Mouse (Mus musculus): Measurements from ENCODE around the gene Arhgap8.
A peak's percentile ranks its signal among the peaks of the same experiment; 100 is the strongest.

The Arhgap8 gene

DNA sequence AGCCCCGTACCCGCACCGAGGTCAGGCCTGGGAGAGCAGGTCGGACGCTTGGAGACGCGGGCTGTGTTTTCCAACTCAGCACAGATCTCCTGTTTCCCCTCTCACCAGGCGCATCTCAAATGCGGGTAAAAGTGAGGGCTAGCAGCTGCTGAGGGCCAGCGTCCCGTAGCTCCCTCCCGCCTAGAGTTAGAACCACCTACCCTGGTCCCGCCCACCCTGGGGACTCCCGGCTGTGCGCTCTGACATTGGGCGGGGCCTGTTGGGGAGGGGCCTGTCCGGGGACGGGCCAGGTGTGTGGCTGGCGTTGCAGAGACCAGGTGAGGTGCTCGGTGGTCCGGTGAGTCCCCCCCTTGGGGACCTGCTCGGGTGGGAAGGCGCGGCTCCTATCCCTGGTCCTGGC is at the start of gene Arhgap8:
Gene Arhgap8 (plus strand): TSS at position 262 of the 400 bp plus-strand sequence.
- peak; percentile 61 to 64 for DNase-seq (ENCODE audit: low spot score in 2 of 2)

DNA sequence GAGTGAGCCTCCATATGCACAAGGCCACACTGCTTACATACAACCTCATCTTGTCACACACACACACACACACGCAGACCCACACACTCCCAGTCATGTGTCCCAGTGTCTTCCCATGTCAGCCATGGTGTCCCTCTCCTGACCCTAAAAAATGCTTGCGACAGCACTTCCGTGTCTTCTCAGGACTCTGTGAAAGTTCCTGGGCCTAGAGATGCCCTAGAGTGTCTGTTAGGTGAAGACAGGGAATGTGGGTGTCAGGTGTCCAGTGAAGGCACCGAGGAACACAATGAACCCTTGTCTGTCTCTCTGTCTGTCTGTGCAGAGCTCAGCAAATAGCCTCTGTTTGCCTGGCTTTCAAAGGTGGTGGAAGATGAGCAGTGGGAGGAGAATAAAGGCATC is 49.2 kb upstream of the Arhgap8 start:
- DNase-seq (ENCODE audit: low spot score in 2 of 2), result no peak

DNA sequence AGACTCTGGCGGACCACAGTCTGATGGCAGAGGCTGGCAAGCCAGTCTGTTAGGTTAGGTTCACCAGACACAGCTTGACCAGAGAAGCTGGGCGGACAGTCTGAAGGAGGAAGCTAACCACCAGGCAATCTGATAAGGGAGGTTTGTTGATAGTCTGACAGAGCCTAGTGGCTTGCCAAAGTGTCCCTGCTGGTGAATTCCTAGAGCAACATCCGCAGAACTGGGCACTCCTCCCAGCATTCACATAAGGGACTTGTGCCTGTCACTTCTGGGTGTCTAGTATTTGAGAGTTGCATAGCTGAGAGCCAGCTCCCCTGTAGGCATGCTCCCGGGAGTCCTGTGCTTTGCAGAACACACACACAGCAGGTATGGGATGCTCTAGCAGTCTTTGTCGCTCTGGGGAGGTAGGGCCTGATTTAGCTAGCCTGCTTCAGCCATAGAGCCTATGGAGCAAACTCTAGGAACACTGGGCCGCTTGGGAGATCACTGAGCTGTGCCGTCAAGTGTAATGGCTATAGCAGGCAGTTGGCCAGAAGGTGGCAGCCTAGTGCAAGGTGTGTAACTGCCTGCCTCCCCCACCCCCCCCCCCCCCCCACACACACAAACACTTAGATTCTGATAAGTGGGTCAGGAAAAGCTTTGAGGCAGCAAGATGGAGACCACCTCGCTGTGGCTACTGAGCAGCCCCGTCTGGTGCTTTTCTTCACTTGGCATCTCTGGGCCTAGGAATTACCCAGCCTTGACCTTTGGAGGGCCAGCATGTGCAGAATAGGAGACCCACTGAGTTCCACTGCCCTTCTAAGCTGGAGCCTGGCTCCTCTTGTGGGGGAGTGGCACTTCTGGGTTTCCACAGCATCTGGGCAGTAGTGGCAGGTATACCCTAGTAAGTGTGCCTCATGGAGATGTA is 48.2 kb upstream of the Arhgap8 start:
- peak in 1 of 2 experiments; percentile 51 for DNase-seq (ENCODE audit: low spot score in 2 of 2)

DNA sequence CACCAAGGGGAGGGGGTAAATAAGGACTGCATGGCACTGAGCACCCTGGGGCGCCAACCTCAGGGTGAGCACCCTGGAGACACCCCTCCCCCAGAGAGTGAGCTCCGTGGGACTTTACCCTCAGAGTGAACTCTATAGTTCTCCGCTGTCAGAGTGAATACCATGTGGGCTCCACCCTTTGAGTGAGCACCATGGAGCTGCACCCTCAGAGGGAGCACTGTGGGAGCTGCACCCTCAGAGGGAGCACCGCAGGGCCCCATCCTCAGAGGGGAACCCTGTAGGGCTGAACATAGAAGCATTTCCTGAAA is 47.6 kb upstream of the Arhgap8 start:
- no peak for DNase-seq (ENCODE audit: low spot score in 2 of 2)

DNA sequence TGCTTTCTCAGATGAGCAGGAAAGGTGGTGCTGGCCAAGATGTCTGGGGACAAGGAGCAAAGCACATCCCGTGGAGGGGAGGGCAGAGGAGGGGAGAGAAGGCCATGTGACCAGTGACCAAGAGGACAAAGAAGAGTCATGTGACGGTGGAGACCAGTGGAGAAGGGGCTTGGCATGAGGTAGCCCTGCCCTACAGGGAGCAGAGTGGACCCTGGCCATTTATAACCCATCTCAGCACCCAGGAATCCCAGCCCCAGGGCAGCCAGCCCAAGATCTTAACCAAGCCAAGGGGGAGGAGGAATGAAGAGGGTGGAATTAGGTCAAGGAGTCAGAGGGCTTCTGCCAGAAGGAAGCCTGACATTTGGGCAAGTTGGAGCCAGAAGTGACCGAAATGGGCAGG is 47.2 kb upstream of the Arhgap8 start:
- peak in 1 of 2 experiments; percentile 48 for DNase-seq (ENCODE audit: low spot score in 2 of 2)

DNA sequence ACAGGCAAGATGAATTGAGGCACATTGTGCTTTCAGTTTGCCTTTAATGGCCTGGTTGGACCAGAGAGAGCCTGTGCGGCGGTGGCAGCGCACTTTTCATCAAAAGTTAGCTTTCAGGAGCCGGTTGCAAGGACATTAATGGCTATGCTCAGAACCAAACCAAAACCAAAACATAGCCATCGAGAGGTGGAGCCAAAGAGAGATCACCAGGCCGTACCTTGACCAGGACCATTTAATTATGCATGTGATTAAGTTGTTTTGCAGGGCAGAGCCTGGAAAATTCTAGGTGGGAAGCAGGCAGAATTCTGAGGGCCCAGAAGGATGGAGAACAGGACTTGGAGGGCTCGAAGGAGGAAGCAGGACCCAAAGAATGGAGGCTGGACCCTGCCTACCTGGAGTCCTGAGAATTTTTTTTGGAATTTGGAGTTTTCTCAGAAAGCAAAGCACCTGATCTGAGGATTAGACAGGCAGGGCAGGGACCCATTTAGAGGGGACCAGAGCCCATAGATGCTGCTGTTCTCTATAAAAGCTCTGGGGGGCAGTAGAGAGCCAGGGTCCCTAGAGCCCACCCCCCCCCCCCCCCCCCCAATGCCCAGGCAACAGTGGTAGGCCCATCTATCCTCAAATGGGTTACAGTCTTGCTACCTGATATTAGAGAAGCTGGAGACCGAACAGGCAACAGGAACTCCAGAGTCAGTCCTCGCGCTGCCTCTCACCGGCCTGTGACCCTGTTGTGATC is 45.4 kb upstream of the Arhgap8 start:
- DNase-seq (ENCODE audit: low spot score in 2 of 2), result no peak

DNA sequence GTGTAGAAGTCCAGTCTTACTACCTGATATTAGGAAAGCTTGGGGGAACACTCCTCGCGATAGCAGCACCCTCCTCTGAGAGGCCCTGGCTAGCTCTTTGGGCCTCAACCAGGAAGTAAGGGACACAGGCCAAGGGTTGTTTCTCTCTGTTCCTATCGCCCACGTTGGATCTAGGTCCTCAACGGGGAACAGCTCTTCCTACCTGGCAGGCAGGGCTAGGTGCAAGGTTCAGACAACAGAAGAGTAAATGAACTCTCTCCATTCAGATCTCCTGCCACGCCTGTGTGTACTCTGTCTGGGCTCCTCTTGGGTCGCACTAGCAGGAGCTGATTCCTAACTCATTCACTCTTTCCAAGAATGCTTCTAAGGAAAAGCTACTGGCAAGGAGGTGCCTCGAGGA is 44.5 kb upstream of the Arhgap8 start:
- no peak for DNase-seq (ENCODE audit: low spot score in 2 of 2)

DNA sequence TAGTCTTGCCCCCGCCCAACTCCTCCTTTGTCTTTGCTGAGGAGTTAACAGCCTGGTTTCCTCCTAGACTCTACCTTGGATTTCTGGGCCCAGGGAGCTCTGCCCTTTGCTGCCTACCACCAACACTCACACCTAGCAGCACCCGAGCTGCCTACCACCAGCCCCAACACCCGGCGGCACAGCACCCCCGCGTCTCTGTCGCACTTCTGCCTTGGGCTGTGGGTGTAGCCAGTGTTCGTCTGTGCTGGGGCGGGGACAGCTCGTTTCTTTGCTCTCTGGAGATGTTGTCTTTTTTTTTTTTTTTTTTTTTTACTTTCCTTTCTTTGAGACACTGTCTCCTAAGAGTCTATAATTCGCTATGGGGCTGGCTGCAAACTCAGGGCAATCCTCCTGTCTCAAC is 41.9 kb upstream of the Arhgap8 start:
- no peak for DNase-seq (ENCODE audit: low spot score in 2 of 2)

DNA sequence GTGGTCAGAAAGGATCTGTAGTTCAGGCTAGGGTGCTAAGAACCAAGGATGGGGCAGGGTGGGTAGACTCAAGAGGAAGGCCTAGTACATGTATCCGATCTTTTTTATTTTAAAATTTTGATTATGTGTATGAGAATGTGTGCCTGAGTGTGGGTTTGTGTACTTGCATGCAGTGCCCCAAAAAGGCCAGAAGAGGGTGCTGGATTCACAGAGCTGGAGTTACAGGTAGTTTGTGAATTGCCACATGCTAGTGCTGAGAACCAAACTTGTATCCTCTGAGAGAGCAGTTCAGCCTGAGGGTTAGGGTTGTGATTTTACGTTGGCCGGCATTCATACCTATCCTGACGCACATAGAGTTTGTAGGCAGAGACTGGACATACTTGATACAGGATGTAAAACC is 40.8 kb upstream of the Arhgap8 start:
- no peak for DNase-seq (ENCODE audit: low spot score in 2 of 2)

DNA sequence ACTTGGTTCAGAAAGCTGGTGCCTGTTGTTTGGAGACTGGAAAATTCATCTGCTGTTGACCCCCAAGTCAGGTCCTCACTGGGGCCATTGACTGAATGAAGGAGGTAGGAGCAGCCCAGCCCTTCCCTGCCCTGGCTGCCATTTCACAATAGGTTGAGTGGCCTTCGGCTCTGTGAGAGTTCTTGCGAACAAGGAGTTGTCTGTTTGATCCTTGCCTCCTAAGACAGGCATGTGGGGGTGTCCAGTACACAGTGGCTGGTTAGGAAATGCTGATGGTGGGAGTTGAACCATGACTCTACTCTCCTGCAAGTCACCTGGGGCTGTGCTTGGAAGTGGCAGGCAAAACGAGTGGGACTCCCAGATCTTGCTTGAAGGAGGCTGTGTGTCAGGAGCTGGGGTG is 40.1 kb upstream of the Arhgap8 start:
- no peak for DNase-seq (ENCODE audit: low spot score in 2 of 2)

DNA sequence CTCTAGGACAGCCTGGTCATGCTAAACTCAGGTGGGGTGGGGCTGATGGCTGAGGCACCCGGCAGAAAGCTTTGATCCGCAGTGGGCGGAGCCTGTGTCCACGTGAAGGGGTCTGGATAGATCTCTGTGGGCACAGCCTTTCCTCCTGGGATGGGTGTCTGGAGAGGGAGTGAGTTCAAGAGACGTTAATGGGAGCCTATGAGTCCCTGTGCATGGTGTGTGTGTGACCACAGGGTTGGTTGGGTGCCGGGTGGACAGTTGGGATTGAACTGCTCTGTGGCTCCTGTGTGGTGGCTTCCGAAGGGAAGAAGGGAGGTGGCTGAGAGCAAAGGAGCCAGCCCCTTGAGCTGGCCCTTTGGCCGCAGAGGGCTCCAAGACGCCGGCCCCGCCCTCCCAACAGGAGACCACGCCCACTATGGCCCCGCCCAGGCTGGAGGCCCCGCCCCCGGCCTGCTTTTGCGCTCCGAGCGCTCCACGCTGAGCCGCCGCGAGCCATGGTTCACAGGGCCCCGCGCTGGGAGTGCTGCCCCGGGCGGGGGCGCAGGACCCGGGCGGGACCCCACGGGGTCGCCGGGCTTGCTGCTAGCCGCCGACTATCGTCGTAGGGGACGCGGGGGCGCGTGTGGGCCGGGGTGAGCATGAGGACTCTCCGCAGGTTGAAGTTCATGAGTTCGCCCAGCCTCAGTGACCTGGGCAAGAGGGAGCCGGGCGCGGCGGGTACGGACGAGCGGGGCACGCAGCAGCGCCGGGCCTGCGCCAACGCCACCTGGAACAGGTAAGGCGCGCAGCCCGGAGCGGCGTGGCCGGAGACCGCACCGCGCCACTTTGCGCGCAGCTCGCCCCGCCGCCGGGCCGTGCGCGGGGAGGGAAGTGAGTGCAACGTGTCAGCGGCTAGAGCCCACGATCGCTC is 39.1 kb upstream of the Arhgap8 start:
- DNase-seq (ENCODE audit: low spot score in 2 of 2), result peak; percentile 90 to 92

DNA sequence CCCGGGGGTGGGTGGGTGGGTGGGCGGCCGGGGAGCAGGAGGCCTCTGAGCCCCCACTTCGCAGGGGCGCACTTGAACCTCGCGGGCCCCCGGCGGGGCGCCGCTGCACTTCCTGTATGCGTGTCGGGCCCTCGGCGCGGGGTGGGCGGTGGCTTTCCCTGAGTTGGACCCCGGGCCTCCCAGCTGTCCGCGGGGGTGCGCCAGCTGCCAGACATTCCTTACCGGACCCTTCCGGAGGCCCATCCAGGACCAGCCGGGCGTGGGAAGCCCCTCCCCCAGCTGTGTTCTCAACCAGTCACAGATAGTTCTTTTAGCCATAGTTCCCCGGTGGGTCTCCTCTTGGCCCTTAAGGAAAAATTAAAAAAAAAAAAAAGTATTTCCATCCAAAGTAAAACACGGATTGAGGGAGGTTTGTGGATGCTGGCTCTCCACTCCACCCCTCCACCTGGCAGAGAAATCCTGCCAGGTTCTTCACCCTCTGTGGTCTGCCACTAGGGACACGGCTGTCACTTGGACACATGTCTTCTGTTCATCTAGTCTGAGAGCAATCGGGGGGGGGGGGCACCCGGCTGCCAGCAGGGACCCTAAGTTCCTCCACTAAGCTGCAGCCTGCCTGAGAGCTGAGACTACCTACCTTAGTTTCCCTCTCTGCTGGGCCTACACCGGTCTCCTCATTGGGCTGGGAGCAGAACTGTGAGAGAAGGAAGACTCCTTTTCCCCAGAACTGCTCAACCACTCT is 38.2 kb upstream of the Arhgap8 start:
- DNase-seq (ENCODE audit: low spot score in 2 of 2), result peak in 1 of 2 experiments; percentile 38

DNA sequence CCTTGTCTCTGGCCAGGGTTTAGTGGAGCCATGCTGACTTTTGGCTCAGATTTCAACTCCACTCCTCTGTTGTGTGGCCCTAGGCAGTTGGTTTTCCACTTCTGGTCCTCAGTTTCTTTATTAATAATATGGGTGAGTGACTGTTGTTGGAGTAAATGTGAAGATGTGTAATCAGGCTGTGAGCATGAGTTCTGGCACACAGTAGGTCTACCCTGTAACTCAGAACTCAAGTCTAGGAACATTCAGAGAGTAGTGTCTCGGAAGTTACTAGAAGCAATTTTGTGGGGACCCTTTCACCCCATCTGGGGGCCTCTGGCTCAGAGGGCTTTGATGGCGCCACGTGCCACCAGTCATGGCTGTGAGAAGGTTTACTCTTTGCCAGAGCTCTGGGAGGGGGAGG is 37.6 kb upstream of the Arhgap8 start:
- DNase-seq (ENCODE audit: low spot score in 2 of 2), result no peak

DNA sequence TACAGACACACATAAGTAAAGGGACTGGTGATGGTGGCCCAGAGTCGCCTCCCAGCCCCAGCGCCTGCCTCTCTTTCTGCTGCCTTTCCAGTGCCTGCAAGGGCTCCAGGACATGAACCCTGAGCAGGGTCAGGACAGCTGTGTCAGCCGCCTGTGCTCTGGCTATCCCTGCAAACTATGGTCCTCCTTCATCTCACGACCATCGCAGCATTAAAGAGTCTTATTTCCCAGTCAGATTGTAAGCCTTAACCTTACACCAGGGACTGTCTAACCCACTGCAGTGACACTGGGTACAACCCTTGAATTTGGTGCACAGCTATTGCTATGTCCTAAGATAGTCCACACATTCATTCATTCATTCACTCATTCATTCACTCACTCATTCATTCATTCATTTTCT is 37.0 kb upstream of the Arhgap8 start:
- DNase-seq (ENCODE audit: low spot score in 2 of 2), result no peak

DNA sequence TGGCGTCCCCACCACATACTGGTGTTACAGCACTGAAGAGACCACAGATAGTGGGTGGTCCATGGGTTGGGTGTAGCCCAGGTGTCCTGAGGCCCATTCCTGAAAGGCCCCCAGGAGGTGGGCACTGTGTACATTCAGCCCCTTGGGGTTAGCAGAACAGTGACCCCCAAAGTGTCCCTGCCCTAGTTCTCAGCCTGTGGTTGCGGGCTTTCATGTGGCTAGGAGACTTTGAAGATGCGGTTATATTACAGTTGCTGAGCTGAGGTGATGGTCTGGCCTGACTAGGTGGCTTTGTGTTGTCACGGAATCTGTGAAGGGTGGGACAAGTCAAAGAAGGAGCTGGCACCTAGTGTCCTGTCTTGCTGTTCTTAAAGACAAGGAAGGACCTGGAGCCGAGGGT is 35.3 kb upstream of the Arhgap8 start:
- no peak for DNase-seq (ENCODE audit: low spot score in 2 of 2)

DNA sequence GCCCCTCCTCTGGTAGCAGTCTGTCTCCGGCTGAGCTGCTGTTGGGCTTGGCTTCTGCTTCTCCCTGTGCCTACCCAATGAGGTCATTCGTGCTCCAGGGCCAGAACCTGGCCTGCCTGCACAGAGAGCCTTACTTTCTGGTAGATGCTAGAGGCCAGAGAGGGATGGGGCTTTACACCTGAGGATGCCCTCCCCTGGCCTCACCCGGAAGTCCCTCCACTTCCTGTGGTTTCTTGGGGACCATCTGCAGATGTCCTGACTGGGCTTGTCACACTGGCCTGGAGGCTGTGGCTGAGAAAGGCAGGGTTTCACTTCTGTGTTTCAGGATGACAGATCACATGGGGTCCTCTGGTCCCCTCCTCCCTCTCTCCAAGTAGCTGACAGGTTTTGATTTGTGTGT is 34.4 kb upstream of the Arhgap8 start:
- DNase-seq (ENCODE audit: low spot score in 2 of 2), result peak in 1 of 2 experiments; percentile 15

DNA sequence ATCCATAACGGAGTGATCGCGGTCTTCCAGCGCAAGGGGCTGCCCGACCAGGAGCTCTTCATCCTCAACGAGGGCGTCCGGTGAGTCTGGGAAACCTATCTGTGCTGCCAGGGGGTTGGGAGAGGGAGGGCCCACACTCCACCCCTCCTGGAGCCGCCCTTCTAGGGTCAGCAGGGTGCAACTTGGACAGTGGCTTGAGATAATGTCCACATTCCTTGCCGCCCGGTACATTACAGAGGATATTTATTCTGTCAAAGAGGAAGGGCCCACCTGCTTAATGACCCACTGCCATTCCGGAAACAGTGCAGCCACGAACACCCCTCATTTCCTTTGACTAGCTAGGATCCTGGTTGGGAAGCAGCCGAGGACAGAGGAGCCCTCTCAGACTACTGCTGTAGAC is 31.9 kb upstream of the Arhgap8 start:
- DNase-seq (ENCODE audit: low spot score in 2 of 2), result no peak

DNA sequence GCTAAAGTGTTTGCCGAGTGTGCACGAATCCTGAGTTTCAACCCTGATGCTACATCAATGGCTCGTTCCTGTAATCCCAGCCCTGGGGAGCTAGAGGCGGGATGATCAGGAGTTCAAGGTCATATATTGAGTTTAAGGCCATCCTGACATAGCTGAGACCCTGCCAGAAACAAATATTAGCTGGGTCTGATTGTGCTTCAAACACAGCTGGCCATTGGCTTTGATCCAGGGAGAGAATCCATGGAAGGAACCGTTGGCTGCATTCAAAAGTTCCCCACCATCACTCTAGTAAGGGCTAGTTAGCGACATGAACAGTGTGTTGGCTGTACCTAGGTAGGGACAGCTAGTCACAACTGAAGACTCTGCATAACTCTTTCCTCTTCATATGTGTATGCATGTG is 30.5 kb upstream of the Arhgap8 start:
- DNase-seq (ENCODE audit: low spot score in 2 of 2), result no peak

DNA sequence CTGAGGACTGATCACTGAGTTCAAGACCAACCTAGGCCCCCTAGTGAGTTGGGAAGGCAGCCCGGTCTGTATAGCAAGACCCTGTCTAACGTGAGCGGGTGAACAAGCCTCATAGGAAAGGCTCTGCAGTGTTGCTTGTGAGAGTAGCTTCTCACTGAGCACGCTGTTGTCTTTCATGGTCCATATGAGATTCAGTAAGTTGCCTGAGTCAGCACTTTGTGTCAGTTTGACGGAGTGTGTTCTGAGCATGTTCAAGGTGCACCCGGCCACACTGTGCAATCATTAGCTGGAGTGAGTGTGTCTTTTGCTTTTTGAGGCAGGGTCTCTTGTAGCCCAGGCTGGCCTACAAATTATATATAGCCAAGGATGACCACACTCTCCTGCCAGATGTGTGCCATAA is 28.3 kb upstream of the Arhgap8 start:
- DNase-seq (ENCODE audit: low spot score in 2 of 2), result no peak

DNA sequence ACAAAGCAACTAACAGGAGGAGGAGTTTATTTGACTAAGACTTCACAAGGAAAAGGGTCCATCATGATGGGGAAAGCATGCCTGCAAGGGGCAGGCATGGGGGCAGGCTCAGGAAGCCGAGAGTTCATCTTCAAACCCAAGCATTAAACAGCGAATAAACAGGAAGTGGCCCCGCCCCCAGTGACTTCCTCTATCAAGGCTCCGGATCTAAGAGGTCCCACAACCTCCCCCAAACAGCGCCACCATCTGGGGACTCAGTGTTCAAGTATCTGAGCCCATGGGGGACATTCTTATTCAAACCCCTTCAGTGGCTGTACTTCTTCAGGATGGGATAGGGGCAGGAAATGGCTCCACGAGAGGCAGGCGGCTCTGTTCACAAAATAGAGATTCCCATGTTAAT is 27.2 kb upstream of the Arhgap8 start:
- no peak for DNase-seq (ENCODE audit: low spot score in 2 of 2)

DNA sequence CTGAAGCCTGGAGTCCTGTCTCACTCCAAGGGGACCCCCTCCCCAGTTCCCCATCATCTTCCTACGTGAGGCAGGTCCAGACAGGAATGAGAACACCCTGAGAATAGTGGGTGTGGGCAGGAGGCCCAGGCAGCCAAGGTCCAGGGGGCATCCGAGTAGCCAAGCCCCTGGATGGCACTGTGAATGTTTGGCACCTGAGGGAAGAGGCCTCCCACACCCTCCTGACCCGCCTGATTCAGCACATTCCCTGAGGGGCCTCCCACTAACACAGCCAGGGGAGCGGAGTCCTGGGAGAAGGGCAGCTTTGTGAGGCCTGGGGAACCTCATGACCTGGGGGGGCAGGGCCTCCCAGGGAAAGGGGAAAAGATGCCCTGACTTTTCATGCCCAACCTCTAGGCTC is 23.8 kb upstream of the Arhgap8 start:
- no peak for DNase-seq (ENCODE audit: low spot score in 2 of 2)

All from urinary bladder, postnatal 36 days (tissue).